Mouse (Mus musculus) spleen, adult 2 months (tissue): ENCODE measurements around the gene Gga1.

Experiments used
- CTCF ChIP-seq: fragments of 200-500 bp; IDR thresholded peaks from 2 replicates; pipeline ENCODE4 v1.5.1; 2011; ENCODE audit warnings: mild to moderate bottlenecking, inconsistent platforms; ENCODE audit not compliant: insufficient read depth, insufficient read length, insufficient replicate concordance; ENCODE audit errors: extremely low read depth
- POLR2A ChIP-seq: fragments of 200-500 bp; IDR thresholded peaks from 2 replicates; pipeline ENCODE4 v1.6.1; 2011; ENCODE audit warnings: low read depth, low read length, inconsistent platforms

GRCm38 (mm10) chr15:78919914-78920313 lies 42.9 kb downstream of the Gga1 start:
- TF ChIP-seq POLR2A (no peak), CTCF (no peak)
